Mouse (Mus musculus): ENCODE measurements around the gene Adamts8. TPM values are rescaled to one million over a fixed set of nuclear protein-coding genes. Genes with fewer than 3 reads are reported as not detected.

Adamts8 gene
- total RNA-seq, 2 experiments from 2014 or later = 4.5 to 4.8 TPM

DNA sequence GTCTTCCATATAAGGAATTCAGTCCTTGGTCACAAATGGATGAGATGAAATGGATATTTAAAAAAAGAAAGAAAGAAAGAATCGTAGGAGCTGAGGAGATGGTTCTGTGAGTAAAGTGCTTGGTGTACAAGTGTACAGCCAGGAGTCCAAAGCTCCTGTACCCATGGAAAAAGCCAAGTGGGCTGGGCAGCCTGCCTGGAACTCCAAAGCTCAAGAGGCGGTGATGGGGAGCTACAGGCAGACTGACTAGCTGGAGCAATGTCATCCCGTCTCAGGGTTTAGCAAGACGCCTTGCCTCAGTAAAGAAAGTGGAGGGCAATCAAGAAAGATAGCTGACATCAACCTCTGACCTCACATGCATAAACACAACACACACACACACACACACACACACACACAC, 21.4 kb downstream of the Adamts8 start:
- no peak overlapping the region for H3K4me3 ChIP-seq
- no peak for TF ChIP-seq CTCF (IDR thresholded peaks at IDR 0.05)
- no peak for DNase-seq (ENCODE audit: extremely low spot score in 1 of 2, low spot score in 2 of 2)
- intact Hi-C loops (cut with DNase I) = no loop called here
- H3K27ac ChIP-seq = no peak overlapping the region

DNA sequence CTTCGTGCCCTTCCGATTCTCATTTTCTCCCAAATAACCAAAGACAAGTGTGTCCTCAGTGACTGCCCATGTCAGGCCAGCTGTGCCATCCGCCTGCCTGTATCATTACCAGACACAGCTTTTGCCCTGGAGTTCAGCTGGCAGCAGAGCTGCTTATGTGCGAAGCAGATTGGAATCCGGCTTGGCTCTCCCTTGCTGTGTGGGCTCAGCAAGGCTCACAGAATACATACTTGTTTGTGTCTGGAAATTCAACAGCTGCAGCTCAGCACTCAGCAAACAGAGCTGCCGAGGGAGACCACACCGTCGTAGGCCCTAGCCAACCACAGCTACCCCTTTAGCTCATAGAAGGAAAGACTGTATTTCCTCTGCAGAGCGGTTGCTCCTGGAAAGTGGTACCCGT, 22.3 kb downstream of the Adamts8 start:
- Histone ChIP-seq H3K27ac (no peak overlapping the region), H3K4me3 (no peak overlapping the region)
- TF ChIP-seq CTCF (IDR thresholded peaks at IDR 0.05) = no peak
- peak in 1 of 2 experiments; percentile 22 for DNase-seq (ENCODE audit: extremely low spot score in 1 of 2, low spot score in 2 of 2)
- intact Hi-C loops (cut with DNase I) = no loop called here

DNA sequence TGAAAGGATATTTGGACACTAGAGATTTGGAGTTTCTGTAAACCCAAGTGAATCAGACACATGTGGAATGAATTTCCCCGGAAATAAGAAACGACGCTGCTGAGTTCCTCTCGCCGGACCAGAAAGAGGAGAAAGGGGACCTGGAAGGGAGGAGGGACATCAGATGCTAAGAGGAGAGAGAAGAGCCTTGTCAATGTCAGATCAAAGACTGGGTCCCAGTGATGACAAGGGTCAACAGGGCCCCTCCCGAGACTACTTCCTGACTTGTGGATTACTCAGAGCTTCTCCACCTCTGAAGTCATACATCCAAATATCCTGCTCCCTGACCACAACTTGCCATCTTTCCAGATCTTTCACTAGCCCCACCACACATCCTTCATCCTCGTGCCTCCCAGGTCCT, 24.5 kb downstream of the Adamts8 start:
- no peak for DNase-seq (ENCODE audit: extremely low spot score in 1 of 2, low spot score in 2 of 2)
- no peak overlapping the region for H3K4me3 ChIP-seq
- no peak for TF ChIP-seq CTCF (IDR thresholded peaks at IDR 0.05)
- H3K27ac ChIP-seq = no peak overlapping the region
- intact Hi-C loops (cut with DNase I) = no loop called here

DNA sequence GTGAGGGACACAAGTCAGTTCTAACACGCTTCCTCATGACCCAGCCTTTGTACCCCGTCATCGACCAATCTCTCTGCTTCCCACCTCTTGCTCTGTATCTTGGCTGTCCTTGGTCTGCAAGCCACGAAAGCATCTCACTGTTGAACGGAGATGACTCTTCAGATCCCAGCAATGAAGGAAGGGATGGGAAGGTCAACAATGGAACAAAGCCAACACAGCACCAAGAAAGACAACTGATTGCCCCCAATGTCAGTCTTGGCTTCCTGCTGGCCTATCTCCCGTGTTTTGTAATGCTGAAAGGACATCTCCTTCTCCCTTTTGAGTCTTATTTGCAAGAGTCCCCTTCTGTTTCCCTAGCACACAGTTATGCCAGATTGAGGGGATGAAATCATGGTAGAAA, 25.8 kb downstream of the Adamts8 start:
- no peak overlapping the region for H3K27ac ChIP-seq

DNA sequence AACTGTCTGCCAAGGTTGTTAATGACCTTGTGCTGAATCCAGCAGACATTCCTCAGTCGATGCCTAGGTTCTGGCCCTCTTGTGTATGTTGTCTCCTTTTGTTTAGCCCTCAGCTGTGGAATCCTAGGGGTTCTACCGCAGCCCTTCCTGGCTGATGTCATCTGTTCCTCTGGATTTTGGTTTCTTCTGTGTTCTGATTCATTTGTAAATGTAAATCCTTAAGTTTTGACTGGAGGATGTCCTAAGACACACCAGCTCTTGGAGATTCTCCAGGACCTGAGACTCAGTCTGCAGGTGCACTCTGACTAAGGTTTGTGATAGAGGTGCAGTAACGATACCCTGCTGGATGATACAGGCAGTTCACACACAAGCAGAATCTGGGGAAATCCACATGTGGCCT, 27.6 kb downstream of the Adamts8 start:
- no peak overlapping the region for H3K4me3 ChIP-seq
- intact Hi-C loops (cut with DNase I) = no loop called here
- DNase-seq (ENCODE audit: extremely low spot score in 1 of 2, low spot score in 2 of 2) = no peak
- H3K27ac ChIP-seq = no peak overlapping the region
- TF ChIP-seq CTCF (IDR thresholded peaks at IDR 0.05) = no peak

More for the DNA sequence above, 25.8 kb downstream of the Adamts8 start:
- TF ChIP-seq CTCF (IDR thresholded peaks at IDR 0.05) = no peak
- intact Hi-C loops (cut with DNase I) = no loop called here
- no peak overlapping the region for H3K4me3 ChIP-seq
- no peak for DNase-seq (ENCODE audit: extremely low spot score in 1 of 2, low spot score in 2 of 2)

DNA sequence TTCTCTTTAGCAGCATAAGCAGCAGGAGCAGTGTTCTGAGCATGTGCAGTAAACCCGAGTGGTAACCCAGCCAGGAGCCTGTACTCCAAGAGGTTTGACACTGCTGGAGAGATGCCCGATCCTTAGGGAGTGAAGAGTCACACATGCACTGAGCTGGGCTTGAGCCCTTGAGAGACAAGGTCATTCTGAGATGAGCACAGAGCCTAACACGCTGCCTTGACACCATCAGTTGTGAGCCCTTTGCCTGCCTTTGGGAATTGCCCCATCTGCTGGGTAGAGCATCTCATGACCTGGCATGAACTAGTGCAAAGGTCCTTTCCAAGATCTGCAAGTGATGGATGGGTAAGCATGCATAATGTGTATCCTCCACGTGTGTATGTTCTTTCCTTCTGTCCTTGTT, 29.6 kb downstream of the Adamts8 start:
- DNase-seq (ENCODE audit: extremely low spot score in 1 of 2, low spot score in 2 of 2) = no peak
- TF ChIP-seq CTCF (IDR thresholded peaks at IDR 0.05) = no peak; the same call in 1 of the 2 replicates
- intact Hi-C loops (cut with DNase I) = no loop called here
- Histone ChIP-seq H3K4me3 (no peak overlapping the region), H3K27ac (no peak overlapping the region)

- no peak; the same call in 1 of the 2 replicates for TF ChIP-seq CTCF (IDR thresholded peaks at IDR 0.05)
- no peak for DNase-seq (ENCODE audit: extremely low spot score in 1 of 2, low spot score in 2 of 2)
- H3K27ac ChIP-seq = no peak overlapping the region
- H3K4me3 ChIP-seq = no peak overlapping the region
- intact Hi-C loops (cut with DNase I) = no loop called here
These were observed 34.1 kb downstream of the Adamts8 start for GRCm38 (mm10) chr9:30976339-30977023.

GRCm38 (mm10) chr9:30980467-30980866, 38.1 kb downstream of the Adamts8 start:
- Histone ChIP-seq H3K27ac (no peak overlapping the region), H3K4me3 (no peak overlapping the region)
- TF ChIP-seq CTCF (IDR thresholded peaks at IDR 0.05) = peak; percentile 34; the same call in 1 of the 2 replicates
- intact Hi-C loops (cut with DNase I) = no loop called here
- no peak for DNase-seq (ENCODE audit: extremely low spot score in 1 of 2, low spot score in 2 of 2)

DNA sequence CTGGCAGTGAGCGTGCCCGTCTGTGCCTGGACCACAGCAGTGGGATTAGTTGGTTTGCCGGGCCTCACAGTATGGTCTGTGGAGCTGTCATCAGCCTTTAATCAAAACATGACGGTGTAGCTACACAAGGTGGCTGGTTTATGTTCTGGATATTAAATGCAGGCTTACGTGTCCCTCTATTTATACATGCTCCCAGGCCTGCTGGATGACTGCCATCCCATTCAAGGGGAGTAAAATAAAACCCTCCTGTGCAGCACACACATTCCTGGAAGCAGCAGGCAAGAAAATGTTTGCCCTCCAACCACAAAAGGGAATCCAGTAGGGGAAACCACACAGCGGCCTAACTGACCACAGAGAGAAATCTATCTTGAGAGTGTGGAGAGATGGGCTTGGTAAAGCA, 43.4 kb downstream of the Adamts8 start:
- no peak overlapping the region for H3K4me3 ChIP-seq
- H3K27ac ChIP-seq = no peak overlapping the region
- intact Hi-C loops (cut with DNase I) = no loop called here
- DNase-seq (ENCODE audit: extremely low spot score in 1 of 2, low spot score in 2 of 2) = no peak
- no peak for TF ChIP-seq CTCF (IDR thresholded peaks at IDR 0.05)

- H3K27ac ChIP-seq = no peak overlapping the region
- no peak for TF ChIP-seq CTCF (IDR thresholded peaks at IDR 0.05)
These were observed 50.7 kb downstream of the Adamts8 start for GRCm38 (mm10) chr9:30993106-30993505.

GRCm38 (mm10) chr9:30996590-30997562, 54.5 kb downstream of the Adamts8 start:
- Histone ChIP-seq H3K27ac (no peak overlapping the region), H3K4me3 (no peak overlapping the region)
- intact Hi-C loops (cut with DNase I) = no loop called here
- no peak for DNase-seq (ENCODE audit: extremely low spot score in 1 of 2, low spot score in 2 of 2)
- TF ChIP-seq CTCF (IDR thresholded peaks at IDR 0.05) = no peak

More at GRCm38 (mm10) chr9:30993106-30993505, 50.7 kb downstream of the Adamts8 start:
- DNase-seq (ENCODE audit: extremely low spot score in 1 of 2, low spot score in 2 of 2) = no peak
- no peak overlapping the region for H3K4me3 ChIP-seq
- intact Hi-C loops (cut with DNase I) = no loop called here

- intact Hi-C loops (cut with DNase I) = no loop called here
- H3K27ac ChIP-seq = no peak overlapping the region
These were observed 58.3 kb downstream of the Adamts8 start for GRCm38 (mm10) chr9:31000641-31001040.

More at GRCm38 (mm10) chr9:31000641-31001040, 58.3 kb downstream of the Adamts8 start:
- no peak for DNase-seq (ENCODE audit: extremely low spot score in 1 of 2, low spot score in 2 of 2)
- TF ChIP-seq CTCF (IDR thresholded peaks at IDR 0.05) = no peak
- no peak overlapping the region for H3K4me3 ChIP-seq

Data from left cerebral cortex, adult 2 months (tissue).